Mouse (Mus musculus) heart, postnatal 25 days (tissue): Measurements from ENCODE around the gene Palm3. TPM values are rescaled to one million over a fixed set of nuclear protein-coding genes. Genes with fewer than 3 reads are reported as not detected.
"Not testable (repeated sequence)": the region's sequence is repeated elsewhere in the genome, so short reads cannot be mapped to it uniquely, and the experiment has no call there.

Source experiments
- DNase-seq: peaks from one replicate; pipeline ENCODE4 v3.0.0; 2022; ENCODE audit warnings: low spot score
- intact Hi-C: fragments of 180-260 bp; cut with DNase I; formaldehyde crosslinking; loops from one replicate; pipeline ENCODE4 v1.15.1; 2025
- total RNA-seq, 2 experiments: library from RNA; stranded (reverse); gene quantifications; 2 replicates each; pipeline ENCODE4 v1.2.3; 2021

Gene Palm3
- total RNA-seq, result under 1 TPM; 0.28 to 0.36 TPM

DNA sequence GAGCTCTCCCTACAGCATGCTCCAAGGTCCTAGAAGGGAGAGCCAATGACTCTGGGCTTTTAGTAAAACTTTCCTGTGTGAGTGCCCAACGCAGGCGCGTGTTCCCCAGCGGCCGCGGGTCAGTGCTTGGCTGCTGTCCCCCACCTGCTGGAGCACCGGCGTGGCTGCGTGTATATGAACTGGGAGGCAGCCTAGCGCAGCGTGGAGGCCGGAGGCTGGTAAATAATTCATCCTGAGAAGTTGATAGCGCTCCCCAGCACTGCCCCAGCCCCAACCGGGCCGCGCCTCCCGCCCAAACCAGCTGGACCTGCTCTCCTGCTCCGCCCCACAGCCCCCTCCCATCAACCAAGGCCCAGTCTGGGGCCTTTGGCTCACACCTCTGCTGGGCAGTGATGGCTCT is at the start of gene Palm3:
TSS of gene Palm3 (plus strand) at position 376 of the 400 bp plus-strand sequence.
- intact Hi-C loops, result no loop called here
- no peak for DNase-seq

GRCm38 (mm10) chr8:83971661-83972060 is 49.6 kb upstream of the Palm3 start:
- intact Hi-C loops, result no loop called here
- DNase-seq, result no peak

- DNase-seq, result peak; percentile 99
- intact Hi-C loops, result no loop called here
Observed at GRCm38 (mm10) chr8:83972150-83973120, 48.8 kb upstream of the Palm3 start, which contains the start of gene Prkaca. TSS of gene Prkaca (plus strand) at chr8:83972993.

- DNase-seq, result no peak
- intact Hi-C loops, result loop anchor here (2.0 kb wide), 1 partner anchor 21 kb away; no protein-coding TSS in a partner anchor
Observed at GRCm38 (mm10) chr8:83973161-83974031, 47.9 kb upstream of the Palm3 start.

- no peak for DNase-seq
- intact Hi-C loops, result loop anchor here (2.0 kb wide), 1 partner anchor 20 kb away; no protein-coding TSS in a partner anchor
Observed at GRCm38 (mm10) chr8:83974521-83974920, 46.8 kb upstream of the Palm3 start.

- DNase-seq, result no peak
- intact Hi-C loops, result no loop called here
Observed at GRCm38 (mm10) chr8:83976101-83976630, 45.1 kb upstream of the Palm3 start.

DNA sequence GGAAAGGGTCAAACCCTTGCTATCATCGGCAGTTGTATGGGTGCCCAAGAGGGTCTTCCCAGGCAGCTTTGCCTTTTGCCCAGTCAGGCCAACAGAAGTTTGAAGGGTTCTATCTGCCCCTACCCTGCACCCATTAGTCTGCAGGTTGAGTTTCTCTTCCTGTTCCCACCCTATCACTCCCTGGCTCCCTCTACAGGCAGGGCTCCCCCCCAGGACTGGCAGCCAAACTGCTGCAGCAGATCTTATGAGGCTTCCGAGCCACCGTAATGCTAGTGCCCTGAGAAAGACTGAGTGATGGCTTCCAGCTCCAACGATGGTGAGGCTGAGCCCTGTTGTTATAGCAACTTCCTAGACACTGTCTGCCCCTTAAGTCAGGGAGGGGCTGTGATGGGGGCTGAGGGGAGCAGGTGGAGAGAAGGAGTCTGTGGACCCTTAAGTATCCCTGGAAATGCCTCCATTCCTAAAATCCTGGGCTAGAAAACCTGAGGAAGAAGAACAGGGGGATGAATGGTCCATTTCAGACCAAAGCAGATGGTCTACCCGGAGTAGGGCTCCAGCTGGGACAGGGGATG is 44.4 kb upstream of the Palm3 start:
- no peak for DNase-seq
- intact Hi-C loops, result no loop called here

GRCm38 (mm10) chr8:83977646-83978045 is 43.6 kb upstream of the Palm3 start:
- intact Hi-C loops, result no loop called here
- DNase-seq, result no peak

GRCm38 (mm10) chr8:83978200-83978599 is 43.1 kb upstream of the Palm3 start:
- intact Hi-C loops, result no loop called here
- DNase-seq, result no peak

DNA sequence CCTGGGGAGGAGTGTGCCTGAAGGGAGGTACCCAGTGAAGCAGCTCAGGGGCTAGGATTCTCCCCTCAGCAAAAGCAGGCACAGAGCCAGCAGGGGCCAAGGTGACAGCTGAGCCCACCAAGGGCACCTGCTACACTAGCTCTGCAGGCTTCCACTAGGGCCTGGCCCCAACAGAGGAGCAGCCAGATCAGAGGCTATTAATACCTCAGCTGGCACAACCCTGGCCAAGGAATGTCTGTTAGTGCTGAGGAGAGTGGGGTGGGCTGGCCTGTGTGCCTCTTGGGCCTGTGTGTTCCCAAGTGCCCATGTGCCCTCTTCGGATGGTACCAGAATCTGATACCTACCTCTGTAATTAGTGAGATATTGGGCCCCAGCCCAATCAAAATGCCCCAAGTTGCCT is 41.0 kb upstream of the Palm3 start:
- intact Hi-C loops, result no loop called here
- no peak for DNase-seq

DNA sequence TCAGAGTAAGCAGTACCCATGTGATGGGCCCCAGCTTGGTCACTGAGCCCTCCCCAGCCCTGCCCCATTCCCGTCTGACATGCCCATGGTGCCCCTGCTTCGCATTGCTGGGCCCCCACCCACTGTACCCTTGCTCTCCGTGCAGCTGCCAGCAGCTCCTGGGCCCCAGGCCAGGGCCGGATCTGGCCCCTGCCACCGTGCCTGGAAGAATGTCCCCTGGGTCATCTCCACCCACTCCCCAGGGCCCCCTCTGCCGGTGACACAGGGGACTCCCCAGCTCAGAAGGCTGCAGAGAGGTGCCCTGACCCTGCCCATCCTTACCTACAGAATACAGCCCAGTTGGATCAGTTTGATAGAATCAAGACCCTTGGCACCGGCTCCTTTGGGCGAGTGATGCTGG is 40.4 kb upstream of the Palm3 start:
- DNase-seq, result peak; percentile 64
- intact Hi-C loops, result no loop called here

GRCm38 (mm10) chr8:83981533-83981932 is 39.7 kb upstream of the Palm3 start:
- intact Hi-C loops, result no loop called here
- no peak for DNase-seq

GRCm38 (mm10) chr8:83982449-83982848 is 38.8 kb upstream of the Palm3 start:
- intact Hi-C loops, result no loop called here
- no peak for DNase-seq

- intact Hi-C loops, DNase-seq: not testable (repeated sequence)
Observed at GRCm38 (mm10) chr8:83983222-83983621, 38.0 kb upstream of the Palm3 start.

DNA sequence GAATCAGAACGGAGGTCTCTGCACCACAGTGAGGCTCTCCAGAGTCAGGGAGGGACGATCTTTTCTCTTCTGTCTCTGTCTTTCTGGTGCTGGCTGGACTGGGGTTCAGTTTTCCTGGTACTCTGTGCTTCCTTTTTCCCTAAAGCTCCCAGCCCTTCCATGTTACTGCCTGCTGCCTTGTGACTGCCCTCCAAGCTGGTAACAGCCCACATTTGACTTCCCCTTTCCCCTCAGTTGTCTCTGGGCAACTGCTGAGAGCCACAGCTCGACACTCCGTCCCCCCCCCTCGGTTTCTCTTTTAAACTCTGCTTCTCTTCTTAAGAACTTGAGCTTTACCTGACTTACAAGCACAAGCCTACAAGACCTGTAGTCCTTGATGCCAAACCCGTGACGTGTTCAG is 32.0 kb upstream of the Palm3 start:
- DNase-seq, result no peak
- intact Hi-C loops, result no loop called here

- DNase-seq, result no peak
- intact Hi-C loops, result no loop called here
Observed at GRCm38 (mm10) chr8:83990170-83990569, 31.1 kb upstream of the Palm3 start.

GRCm38 (mm10) chr8:83992488-83992887 is 28.8 kb upstream of the Palm3 start:
- DNase-seq, result no peak
- intact Hi-C loops, result no loop called here

GRCm38 (mm10) chr8:83994030-83994429 is 27.2 kb upstream of the Palm3 start:
- no peak for DNase-seq
- intact Hi-C loops, result loop anchor here (2.0 kb wide), 1 partner anchor 19 kb away; no protein-coding TSS in a partner anchor

- DNase-seq, result no peak
- intact Hi-C loops, result loop anchor here (2.0 kb wide), 1 partner anchor 21 kb away; no protein-coding TSS in a partner anchor
Observed at GRCm38 (mm10) chr8:83995973-83996372, 25.3 kb upstream of the Palm3 start.
